Mouse (Mus musculus): ENCODE data around the gene Plxna3.

Gene Plxna3

GRCm38 (mm10) chrX:74368209-74368909, 39.5 kb downstream of the Plxna3 start:
- peak in 1 of 2 experiments; percentile 44 for DNase-seq (ENCODE audit: low spot score in 2 of 2)

GRCm38 (mm10) chrX:74372888-74373549, 44.2 kb downstream of the Plxna3 start, which contains the start of the genes Ubl4a and Slc10a3:
Gene Ubl4a (minus strand): TSS chrX:74373218.
Gene Slc10a3 (minus strand): TSS chrX:74373349.
- DNase-seq (ENCODE audit: low spot score in 2 of 2) = peak; percentile 74 to 78

- DNase-seq (ENCODE audit: low spot score in 2 of 2) = no peak
Measured at GRCm38 (mm10) chrX:74384451-74384850, 55.6 kb downstream of the Plxna3 start.

DNA sequence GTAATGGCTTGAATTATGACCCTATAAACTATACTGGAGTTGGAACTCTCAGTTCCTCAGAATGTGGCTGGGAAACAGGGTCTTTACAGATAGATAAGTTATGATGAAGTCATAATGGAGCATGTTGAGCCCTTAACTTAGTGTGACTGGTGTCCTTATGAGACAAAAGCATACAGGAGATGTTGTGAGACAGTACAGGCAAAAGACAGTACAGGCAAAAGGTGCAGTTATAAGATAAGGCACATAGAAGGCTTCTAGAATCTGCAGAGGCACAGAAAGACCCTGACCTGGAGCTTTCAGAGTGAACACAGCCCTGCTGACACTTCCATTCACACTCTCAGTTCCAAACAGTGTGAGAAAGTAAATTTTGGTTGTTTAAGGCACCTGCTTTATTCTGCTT, 59.3 kb downstream of the Plxna3 start:
- no peak for DNase-seq (ENCODE audit: low spot score in 2 of 2)

DNA sequence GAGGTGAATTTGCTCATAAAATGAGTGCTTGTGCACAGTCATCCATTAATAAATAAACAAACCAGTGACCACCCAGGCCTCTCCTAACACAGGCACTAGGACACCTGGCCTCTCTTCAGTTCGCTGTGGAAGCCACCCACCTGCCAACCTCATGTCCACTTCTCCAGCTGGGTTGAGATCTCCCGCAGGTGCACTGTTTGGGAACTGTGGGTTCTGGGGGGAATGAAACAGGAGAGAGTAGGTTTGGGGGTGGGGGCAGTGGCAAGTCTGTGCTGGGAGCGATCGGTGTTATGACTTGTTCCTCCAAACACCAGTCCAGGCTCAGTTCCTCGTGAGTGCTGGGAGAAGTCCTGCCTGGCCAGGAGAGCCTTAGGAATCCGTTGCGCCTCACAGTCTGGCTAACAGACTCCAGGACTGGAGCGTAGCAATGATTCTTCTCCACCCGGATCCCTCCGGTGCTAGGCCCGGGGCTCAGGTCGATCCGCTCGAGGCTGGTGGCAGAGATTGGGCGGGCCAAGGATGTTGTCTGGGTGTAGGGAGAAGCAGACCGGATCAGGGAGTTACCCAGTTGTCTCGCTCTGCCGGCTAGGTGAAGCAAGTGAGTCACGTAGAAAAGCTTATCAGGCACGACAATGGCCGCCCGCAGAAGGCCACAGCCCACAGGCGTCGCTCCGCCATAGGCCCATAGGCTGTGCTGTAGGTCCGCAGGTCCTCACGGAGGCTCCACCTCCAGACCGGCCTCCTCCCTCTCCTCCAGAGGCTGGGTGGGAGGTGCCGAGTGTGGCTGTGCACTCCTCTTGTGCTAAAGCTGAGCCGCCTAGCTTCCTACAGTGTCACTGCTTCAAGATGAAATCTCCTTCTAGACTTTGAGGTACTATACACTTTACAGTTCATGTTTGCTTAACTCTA, 63.9 kb downstream of the Plxna3 start, which contains the start of the genes Fam3a and Ikbkg:
Fam3a (minus strand) TSS at position 738 of the 909 bp plus-strand sequence.
Ikbkg (plus strand) TSS at position 756 of the 909 bp plus-strand sequence.
- DNase-seq (ENCODE audit: low spot score in 2 of 2) = peak; percentile 80 to 84

Data from right cerebral cortex, postnatal 36 days (tissue).